Mouse (Mus musculus): ENCODE data around the gene Tyms. TPM values are rescaled to one million over a fixed set of nuclear protein-coding genes. Genes with fewer than 3 reads are reported as not detected.

The Tyms gene
- polyA plus RNA-seq (2012; rRNA removed) = 22.2 and 24.0 TPM in 2 replicates

DNA sequence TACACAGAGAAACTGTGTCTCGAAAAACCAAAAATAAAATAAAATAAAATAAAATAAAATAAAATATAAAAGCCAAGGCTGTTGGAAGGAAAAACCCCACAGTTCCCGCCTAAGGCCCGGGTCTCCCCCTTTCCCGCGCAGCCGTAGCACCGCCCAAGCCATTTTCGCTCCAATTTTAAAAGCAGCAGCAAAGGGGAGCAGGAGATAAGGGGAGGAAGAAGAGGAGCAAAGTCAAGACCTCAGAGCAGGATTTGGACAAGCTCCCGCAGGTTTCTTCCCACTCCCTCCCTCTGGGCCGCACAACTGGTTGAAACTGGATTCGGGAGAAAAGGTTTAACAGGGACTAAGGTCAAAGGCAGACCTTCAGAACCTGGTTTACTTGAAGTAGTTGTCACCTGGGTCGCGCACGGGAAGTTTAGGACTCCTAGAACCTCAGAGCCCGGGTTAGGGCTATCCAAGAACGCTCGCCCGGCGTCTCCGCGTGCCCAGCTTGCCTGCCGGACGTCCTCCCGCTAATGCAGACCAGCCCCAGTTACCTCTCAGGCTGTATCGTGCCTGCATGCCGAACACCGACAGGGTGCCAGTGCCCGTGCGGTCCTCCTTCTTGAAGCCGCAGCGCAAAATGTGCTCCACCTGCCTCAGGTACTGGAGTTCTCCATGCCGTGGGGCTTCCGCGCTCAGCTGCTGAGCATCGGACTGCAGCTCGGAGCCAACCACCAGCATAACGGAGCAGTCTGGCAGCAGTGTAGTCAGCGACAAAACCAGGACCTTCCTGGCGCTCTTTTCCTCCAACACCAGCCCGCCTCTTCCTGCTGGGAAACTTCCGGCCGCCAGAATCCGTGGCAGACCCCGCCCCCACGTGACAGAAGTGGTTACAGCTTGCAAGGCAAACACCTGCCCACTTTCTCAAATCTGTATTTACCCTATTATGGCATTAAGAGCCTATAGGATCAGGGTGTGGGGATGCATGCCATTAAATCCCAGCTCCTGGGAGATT is at the start of gene Tyms:
Gene Tyms (minus strand): TSS at position 793 of the 997 bp plus-strand sequence.

DNA sequence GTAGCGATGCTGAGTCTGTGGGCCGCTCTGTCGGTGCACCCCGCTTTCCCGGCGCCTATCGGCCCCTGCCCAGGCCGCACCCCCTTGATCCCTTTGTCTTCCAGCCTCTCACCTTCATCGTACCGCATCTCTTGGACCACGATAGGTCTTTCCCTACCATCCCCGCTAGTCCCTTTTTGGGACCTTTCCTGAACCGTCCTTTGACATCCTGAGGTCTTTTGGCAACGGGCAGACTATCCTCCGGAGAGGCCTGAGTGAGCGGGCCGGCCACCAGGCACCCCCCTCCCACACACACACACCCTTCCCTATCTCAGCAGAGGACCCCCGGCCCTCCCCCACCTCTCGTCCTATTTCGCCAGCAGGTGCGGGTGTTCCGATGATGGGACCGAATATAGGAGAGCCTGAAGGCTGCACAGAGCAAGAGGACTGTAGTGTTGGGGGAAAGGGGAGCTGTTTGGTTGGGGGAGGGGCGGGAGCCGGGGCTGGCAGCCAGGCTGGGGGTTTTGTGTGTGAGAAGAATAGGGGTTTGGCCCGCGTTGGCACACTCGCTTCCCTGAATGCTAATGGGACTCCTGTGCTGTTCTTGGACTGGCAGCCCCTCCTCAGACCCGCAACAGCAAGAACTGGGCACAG is 32.4 kb upstream of the Tyms start, which contains the start of gene 3110082J24Rik:
Gene 3110082J24Rik (minus strand): TSS at position 419 of the 633 bp plus-strand sequence.

DNA sequence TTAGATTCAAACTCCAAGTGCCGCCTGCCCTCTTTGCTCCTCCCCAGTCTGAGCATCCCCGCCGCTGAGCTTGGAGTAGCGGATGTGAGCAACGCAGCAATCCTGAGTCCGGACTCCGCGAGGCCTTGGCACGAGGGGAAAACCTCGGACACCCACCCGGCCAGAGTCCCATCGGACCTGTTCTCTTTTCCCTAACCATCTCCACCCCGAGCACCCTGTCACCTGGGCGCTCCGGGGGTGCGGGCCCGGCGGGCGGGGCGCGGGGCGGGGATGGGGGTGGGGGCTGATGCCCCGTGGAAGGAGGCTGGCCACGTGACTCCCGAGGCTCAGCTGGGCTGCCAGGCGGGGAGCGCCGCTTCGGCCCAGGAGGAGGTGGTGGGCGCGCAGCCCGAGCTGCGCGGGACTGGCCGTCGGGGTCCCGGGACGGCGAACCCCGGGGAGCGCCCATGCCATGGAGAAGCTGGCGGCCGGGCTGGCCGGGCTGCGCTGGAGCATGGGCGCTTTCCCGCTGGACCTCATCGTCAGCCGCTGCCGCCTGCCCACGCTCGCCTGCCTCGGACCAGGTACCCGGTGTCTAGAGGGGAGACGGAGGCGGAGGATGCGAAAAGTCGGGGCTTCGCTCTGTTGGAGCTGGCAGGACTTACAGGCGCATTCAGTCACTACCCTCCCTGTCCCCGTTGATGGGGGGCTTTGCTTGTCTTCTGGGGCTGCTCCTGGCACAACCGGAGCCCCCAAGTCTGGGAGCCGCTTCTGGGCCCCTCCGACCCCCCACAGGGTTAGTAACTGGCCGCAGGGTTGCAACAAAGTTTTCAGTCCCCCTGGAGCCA is 31.6 kb upstream of the Tyms start, which contains the start of gene Garem2:
Gene Garem2 (plus strand): TSS at position 321 of the 827 bp plus-strand sequence.

DNA sequence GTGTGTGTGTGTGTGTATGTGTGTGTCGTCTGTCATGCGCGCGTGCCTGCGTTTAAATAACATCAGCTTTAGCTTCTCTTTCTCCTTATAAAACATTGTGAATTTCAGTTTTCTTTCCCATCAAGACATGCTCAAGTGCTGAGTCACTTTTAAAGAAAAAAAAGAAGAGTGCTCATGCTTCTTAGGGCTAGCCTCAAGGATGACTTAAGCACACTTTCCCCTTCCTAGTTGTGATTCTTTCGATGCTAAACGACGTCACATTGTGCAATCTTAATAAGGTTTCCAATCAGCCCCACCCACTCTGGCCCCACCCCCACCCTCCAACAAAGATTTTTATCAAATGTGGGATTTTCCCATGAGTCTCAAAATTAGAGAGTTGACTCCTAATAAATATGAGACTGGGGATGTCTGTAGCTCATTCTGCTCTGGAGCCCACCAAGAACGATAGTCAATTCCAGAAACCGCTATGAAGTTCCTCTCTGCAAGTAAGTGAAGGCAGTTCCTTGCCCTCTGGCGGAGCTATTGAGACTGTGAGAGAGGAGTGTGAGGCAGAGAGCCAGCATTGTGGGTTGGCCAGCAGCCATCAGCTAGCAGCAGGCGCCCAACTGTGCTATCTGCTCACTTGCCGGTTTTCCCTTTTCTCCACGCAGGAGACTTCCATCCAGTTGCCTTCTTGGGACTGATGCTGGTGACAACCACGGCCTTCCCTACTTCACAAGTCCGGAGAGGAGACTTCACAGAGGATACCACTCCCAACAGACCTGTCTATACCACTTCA is 60.5 kb downstream of the Tyms start, which contains the start of gene Il6:
Gene Il6 (plus strand): TSS at position 389 of the 778 bp plus-strand sequence.

Other genes starting within 250 kb of the Tyms start
- gene Il6, start 60.5 kb downstream of the Tyms start, polyA plus RNA-seq (2012; rRNA removed) = not detected in 2 replicates
- gene Garem2, start 31.5 kb upstream of the Tyms start, polyA plus RNA-seq (2012; rRNA removed) = 0.01 and 0.02 TPM in 2 replicates
- not detected in 2 replicates for gene 3110082J24Rik, start 32.5 kb upstream of the Tyms start, polyA plus RNA-seq (2012; rRNA removed)
- gene Hadha, start 81.5 kb upstream of the Tyms start, polyA plus RNA-seq (2012; rRNA removed) = 24.7 and 31.6 TPM in 2 replicates
- gene Hadhb, start 81.6 kb upstream of the Tyms start, polyA plus RNA-seq (2012; rRNA removed) = 15.9 and 19.5 TPM in 2 replicates
- gene Adgrf3, start 132.1 kb upstream of the Tyms start, polyA plus RNA-seq (2012; rRNA removed) = 0.11 TPM in 2 replicates
- gene Selenoi, start 159.0 kb upstream of the Tyms start, polyA plus RNA-seq (2012; rRNA removed) = 18.8 and 35.4 TPM in 2 replicates
- 0.04 and 0.34 TPM in 2 replicates for gene Drc1, start 207.8 kb upstream of the Tyms start, polyA plus RNA-seq (2012; rRNA removed)